Mouse (Mus musculus): ENCODE results near the gene Fam53b. TPM values are rescaled to one million over a fixed set of nuclear protein-coding genes. Genes with fewer than 3 reads are reported as not detected.

The Fam53b gene
- total RNA-seq, 2 experiments from 2014 or later: 119 to 169 TPM

- ATAC-seq (replicated peaks; ENCODE audit: low FRiP score, poor library complexity, severe bottlenecking): no peak
These were observed 121.0 kb downstream of the Fam53b start for GRCm38 (mm10) chr7:132692719-132693118.

GRCm38 (mm10) chr7:132690716-132691472, 122.8 kb downstream of the Fam53b start:
- no peak for ATAC-seq (replicated peaks; ENCODE audit: low FRiP score, poor library complexity, severe bottlenecking)

DNA sequence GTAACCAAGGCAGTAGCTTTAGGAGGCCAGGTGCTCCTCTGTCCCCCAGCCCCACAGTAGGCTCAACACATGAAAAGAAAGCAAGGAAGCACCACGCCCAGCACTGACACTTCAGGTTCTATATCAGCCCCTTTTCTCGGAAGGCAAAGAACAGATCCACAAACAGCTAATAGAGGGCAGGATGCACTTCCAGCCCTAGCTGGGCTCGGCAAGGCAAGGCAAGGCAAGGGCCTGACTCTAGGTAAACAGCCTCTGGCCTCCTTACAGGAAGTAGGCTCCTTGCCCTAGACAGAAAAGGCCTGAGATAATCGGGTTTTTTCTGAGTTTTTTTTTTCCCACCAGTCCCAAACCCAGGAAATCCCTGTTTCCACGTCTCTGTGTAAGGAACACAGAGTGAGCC, 124.0 kb downstream of the Fam53b start:
- ATAC-seq (replicated peaks; ENCODE audit: low FRiP score, poor library complexity, severe bottlenecking): no peak

GRCm38 (mm10) chr7:132688721-132689120, 125.0 kb downstream of the Fam53b start:
- no peak for ATAC-seq (replicated peaks; ENCODE audit: low FRiP score, poor library complexity, severe bottlenecking)

DNA sequence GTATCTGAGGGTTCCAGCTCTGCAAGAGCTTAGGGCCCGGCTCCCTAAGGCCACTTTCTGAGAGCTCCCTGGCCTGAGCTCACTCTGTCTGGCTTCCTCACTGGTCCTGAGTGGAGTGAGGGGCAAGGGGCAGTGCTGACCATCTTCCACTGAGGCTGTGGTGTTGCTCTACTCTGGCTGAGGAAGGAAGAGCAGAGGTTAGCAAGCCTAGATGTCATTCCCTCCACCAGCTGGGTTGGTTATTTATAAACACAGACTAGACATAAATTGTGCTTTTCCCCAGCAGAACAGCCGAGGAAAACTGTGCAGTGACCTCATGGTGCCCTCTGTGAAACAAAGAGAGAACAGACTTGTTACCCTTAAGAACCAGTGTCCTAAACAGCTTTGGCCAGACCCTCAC, 125.8 kb downstream of the Fam53b start:
- ATAC-seq (replicated peaks; ENCODE audit: low FRiP score, poor library complexity, severe bottlenecking): no peak

DNA sequence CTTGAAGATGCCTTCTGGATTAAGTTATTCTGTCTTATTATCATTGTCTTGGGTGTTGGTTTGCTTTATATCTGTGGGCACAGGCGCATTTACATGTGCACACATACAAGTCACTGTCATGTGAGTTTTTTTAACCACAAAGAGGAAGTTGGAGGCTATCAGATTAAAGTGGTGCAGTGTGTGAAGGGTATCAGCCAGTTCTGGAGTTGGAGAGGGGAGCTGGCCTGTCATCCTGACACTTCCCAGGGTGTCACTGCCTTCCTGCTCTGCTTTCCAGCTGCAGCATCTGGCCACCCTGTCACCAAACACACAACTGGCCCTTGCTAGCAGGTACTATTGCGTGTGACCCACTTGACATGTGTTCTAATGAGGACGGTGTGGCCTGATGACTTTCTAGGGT, 127.2 kb downstream of the Fam53b start:
- no peak for ATAC-seq (replicated peaks; ENCODE audit: low FRiP score, poor library complexity, severe bottlenecking)

GRCm38 (mm10) chr7:132683923-132684322, 129.8 kb downstream of the Fam53b start:
- ATAC-seq (replicated peaks; ENCODE audit: low FRiP score, poor library complexity, severe bottlenecking): no peak

DNA sequence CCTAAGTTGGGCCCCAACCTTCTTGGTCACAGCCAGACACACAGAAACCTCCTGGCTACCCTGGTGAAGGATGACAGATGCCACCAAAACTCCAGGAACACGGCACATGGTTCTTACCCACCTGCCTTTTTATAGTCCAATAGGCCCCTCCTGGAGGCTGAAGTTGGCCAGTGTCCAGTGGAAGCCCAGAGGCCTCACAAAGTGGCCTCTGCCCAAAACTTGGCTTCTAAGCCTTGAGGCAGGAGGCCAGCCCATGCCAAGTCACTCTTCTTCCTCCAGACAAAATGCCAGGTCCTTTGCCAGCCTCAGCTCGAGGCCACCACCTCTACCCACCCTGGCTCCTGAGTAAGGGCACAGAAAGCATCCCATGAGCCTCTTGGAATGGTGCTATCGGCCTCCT, 130.8 kb downstream of the Fam53b start:
- no peak for ATAC-seq (replicated peaks; ENCODE audit: low FRiP score, poor library complexity, severe bottlenecking)

DNA sequence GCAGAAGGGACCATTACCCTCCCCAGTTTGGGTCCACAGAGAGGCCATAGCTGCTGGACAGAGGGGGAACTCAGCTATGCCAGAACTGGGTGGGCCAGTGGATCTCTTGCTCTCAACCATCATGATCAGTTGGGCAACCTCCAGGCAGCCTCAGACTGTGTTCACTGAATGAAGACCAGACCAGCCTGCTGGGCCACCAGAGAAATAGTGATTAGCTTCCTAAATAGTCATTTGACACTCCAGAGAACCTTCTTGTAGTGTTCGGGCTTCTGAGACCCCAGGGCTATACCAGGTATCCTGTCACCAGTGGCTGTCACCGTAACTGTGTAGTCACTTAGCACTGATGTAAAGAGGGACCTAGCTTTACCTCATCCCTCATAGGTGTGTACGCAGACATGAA, 131.3 kb downstream of the Fam53b start:
- no peak for ATAC-seq (replicated peaks; ENCODE audit: low FRiP score, poor library complexity, severe bottlenecking)

DNA sequence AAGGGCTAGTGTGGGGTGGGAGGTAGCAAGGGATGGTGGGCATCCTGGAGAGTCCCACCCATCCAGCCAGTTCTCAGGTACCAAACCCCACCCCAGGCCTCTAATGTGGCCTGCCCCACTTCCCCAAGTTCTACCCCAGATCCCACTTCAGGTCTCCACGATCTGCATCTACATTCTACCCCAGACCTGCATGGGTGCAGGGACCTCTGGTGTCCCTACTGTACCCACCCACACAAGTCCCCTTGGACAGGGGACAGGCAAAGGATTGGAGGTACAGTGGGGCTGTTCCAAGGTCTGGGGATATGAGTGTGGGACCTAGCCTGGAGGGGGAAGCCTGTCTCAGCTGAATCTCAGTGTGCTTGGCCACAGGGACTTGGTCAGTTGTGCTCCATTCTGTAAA, 131.9 kb downstream of the Fam53b start:
- ATAC-seq (replicated peaks; ENCODE audit: low FRiP score, poor library complexity, severe bottlenecking): no peak

- ATAC-seq (replicated peaks; ENCODE audit: low FRiP score, poor library complexity, severe bottlenecking): no peak
These were observed 132.4 kb downstream of the Fam53b start for GRCm38 (mm10) chr7:132681296-132681695.

DNA sequence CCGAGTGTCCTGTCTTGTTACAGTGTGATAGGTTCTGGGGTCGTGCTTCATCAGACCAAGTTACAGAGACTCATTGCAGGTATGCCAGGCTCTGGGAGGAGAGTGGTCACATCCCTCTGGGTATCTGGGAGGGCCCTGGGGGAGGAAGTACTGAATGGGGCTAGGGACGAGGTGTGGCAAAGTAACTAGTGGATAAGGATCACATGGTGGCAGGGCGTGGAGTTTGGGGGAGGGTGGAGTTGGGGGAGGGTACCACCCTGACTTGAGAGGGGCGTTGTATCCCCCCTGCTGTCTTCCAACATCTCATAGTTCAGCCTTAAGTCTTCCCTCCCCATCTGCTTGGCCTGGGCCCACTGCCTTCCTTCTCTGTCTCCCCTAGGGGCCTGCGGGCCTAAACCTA, 134.1 kb downstream of the Fam53b start:
- no peak for ATAC-seq (replicated peaks; ENCODE audit: low FRiP score, poor library complexity, severe bottlenecking)

DNA sequence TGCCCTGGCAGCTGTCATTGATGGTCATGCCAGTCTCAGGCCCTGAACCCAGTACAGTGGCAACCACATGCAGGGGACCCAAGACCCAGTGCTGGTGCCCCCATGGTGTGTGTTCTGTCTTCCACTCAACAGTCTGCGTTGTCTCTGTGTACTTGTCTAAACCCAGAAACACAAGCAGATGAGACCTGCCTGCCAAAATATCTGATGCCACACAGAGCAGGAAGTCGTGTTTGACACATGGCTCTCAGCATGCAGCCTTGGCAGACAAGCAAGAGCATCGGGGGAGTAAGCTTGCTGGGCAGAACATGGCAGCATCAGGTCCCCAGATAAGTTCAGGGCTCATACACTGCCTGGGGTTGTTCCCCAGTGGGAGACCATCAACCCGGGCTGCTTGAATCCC, 134.6 kb downstream of the Fam53b start:
- ATAC-seq (replicated peaks; ENCODE audit: low FRiP score, poor library complexity, severe bottlenecking): no peak

GRCm38 (mm10) chr7:132675922-132676321, 137.8 kb downstream of the Fam53b start:
- no peak for ATAC-seq (replicated peaks; ENCODE audit: low FRiP score, poor library complexity, severe bottlenecking)

DNA sequence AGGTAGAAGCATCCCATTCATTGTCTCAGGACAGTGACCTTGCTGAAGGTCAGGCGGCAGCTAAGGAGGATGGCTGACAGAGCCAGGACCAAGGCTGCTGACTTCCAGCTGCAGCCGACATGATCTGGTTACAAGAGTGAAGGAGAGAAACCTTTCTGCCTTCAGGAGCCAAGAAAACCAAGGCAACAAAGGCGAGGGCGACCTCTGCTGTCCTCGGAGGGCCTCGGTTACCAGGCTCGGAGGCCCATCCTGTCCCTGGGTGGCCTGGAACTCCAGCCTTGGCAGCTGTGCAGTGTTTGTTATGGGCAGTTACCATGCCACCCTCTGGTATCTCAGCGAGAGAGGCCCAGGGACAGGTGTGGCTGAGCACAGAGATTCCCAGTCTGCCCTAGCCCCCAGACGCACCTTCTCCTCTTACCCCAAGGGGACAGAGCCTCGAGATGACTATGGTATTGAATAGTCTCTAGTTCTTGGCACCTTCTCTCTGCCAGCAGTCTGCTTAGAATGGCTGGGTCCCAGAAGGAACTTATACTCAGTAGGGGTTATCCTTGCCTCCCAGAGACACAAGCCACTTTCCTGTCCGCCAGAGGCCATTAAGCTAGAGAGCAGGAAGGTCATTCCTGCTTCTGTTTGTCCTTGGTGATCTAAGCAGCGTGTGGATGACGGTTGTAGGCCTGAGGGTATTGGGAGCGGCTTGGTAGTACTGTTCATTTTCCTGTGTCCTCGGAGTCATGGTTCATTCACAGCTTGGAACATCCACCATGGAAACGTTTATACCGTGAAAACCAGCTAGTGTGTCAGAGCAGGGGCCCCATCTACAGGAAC, 139.5 kb downstream of the Fam53b start:
- ATAC-seq (replicated peaks; ENCODE audit: low FRiP score, poor library complexity, severe bottlenecking): 0 out of 2 replicates have a peak, but pooled peaks have one; percentile 14

GRCm38 (mm10) chr7:132672481-132672959, 141.2 kb downstream of the Fam53b start:
- ATAC-seq (replicated peaks; ENCODE audit: low FRiP score, poor library complexity, severe bottlenecking): peak; percentile 41

DNA sequence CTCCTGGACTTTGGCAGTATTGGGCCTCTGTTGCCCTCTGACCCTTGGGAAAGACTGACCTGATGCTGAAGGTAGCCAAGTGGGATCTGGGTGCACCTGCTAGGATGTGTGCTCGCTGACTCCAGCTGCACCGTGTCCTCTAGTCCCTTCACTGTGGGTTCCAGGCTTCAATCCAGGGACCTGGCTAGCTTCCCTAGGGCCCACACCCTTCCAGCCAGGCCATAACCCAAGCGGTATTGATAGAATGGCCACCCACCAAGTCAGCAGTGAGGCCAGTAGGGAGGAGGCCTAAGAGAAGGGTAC, 142.9 kb downstream of the Fam53b start:
- no peak for ATAC-seq (replicated peaks; ENCODE audit: low FRiP score, poor library complexity, severe bottlenecking)

DNA sequence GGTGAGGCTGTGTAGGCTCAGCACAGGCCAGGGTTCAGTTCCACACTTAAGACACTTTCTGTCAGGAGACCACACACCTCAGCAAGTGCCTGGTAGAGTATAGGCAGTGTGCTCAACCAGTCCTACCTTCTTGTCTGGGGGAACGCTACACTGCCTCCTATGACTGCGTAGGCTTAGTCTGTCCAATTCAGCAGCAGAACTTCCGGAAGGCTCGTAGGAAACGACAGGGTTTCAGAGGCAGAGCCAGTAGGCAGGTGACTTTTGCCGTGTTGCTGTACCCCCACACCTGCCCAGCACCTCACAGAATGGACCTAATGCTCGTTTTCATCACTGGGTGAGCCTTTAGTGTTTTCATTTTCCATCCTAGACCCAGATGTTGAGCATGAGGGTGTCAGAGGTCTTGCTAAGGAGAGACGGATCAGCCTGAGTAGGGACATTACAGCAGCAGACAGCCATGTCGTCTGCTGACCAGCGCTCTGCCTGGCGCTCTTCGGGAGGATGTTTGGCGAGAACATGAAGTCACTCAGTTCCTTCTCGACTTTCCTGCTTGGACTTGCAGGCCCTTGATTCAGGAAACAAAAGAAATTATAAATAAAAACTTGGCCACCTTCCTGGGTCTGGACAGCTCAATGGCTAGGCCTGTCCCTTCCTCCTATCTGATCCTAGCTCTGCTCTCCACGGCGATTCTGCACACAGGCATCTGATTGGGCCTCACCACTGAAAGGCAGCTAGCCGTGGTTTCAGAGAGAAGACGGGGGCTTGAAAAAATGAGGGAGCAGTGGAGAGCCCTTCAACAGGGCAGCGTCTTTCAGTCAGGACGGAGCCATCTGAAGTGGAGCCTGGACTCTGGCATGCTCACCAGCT, 143.5 kb downstream of the Fam53b start:
- ATAC-seq (replicated peaks; ENCODE audit: low FRiP score, poor library complexity, severe bottlenecking): no peak

- ATAC-seq (replicated peaks; ENCODE audit: low FRiP score, poor library complexity, severe bottlenecking): no peak
These were observed 145.1 kb downstream of the Fam53b start for GRCm38 (mm10) chr7:132668604-132669003.

GRCm38 (mm10) chr7:132666516-132666915, 147.2 kb downstream of the Fam53b start:
- no peak for ATAC-seq (replicated peaks; ENCODE audit: low FRiP score, poor library complexity, severe bottlenecking)

Measured in erythroblast, adult 5-6 weeks (primary cell).